Mouse (Mus musculus) stomach, postnatal 0 days (tissue): ENCODE data around the gene Arf3.

ENCODE experiments used
- CTCF ChIP-seq: IDR thresholded peaks from 2 replicates; pipeline ENCODE4 v1.5.1; 2016; ENCODE audit warnings: antibody characterized with exemption, low read depth, mild to moderate bottlenecking, moderate library complexity
- EP300 ChIP-seq: optimal IDR thresholded peaks from 2 replicates; pipeline ENCODE3; 2016; ENCODE audit warnings: antibody characterized with exemption

DNA sequence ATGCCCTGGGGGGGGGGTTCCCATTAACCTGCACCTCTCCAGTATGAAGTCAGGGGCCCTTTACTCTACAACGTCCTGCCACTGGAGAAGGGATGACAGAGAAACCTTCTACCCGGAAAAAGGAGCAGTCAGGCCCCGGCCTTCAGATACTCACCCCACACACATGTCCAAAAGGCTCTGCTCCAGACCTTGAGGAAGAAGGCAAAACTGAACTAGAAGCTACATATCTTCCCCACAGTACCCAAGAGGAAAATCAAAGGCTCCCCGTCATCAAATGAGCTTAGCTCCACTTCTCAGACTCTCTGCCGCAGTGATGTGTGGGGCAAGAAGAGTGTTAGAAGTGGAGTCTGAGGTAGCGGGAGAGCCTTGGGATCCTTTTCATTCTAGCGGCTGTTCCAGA, 36.3 kb downstream of the Arf3 start:
- TF ChIP-seq CTCF (no peak), EP300 (no peak)
